Mouse (Mus musculus) heart, adult 2 months (tissue): ENCODE measurements around the gene Ttc19. TPM values are rescaled to one million over a fixed set of nuclear protein-coding genes. Genes with fewer than 3 reads are reported as not detected.
A peak's percentile ranks its signal among the peaks of the same experiment; 100 is the strongest.
"Not testable (repeated sequence)": the region's sequence is repeated elsewhere in the genome, so short reads cannot be mapped to it uniquely, and the experiment has no call there.

Experiments
- DNase-seq, 2 experiments: peaks; one replicate each; pipeline ENCODE4 v3.0.0; 2021
- H3K27ac ChIP-seq: fragments of 200-600 bp; 2 replicates; pipeline ENCODE4 v1.8.1; 2022
- H3K27me3 ChIP-seq: fragments of 200-500 bp; 2 replicates; pipeline ENCODE4 v1.6.1; 2012; ENCODE audit warnings: mild to moderate bottlenecking, low read length, inconsistent platforms, mixed read lengths; ENCODE audit not compliant: control insufficient read depth, insufficient read depth
- H3K36me3 ChIP-seq: fragments of 200-500 bp; 2 replicates; pipeline ENCODE4 v1.6.1; 2012; ENCODE audit warnings: low read length, inconsistent platforms; ENCODE audit not compliant: control insufficient read depth, insufficient read depth
- H3K4me1 ChIP-seq: fragments of 200-500 bp; 2 replicates; pipeline ENCODE4 v1.6.1; 2011; ENCODE audit warnings: low read length; ENCODE audit not compliant: control insufficient read depth, insufficient read depth
- H3K4me3 ChIP-seq: fragments of 200-600 bp; 2 replicates; pipeline ENCODE4 v1.8.1; 2022
- H3K79me2 ChIP-seq: fragments of 200-500 bp; replicated peaks from 2 replicates; pipeline ENCODE4 v1.6.1; 2012; ENCODE audit warnings: mild to moderate bottlenecking, inconsistent platforms, low read length, moderate library complexity, mixed read lengths; ENCODE audit not compliant: control insufficient read depth, insufficient read depth
- H3K9ac ChIP-seq: fragments of 200-500 bp; 2 replicates; pipeline ENCODE4 v1.6.1; 2012; ENCODE audit warnings: low read depth, mild to moderate bottlenecking, control low read depth, inconsistent platforms, low read length, mixed read lengths
- CTCF ChIP-seq: fragments of 200-600 bp; IDR thresholded peaks from 2 replicates; pipeline ENCODE4 v1.8.1; 2022; ENCODE audit warnings: antibody characterized with exemption, mild to moderate bottlenecking, moderate library complexity
- EP300 ChIP-seq: fragments of 200-500 bp; IDR thresholded peaks from 2 replicates; pipeline ENCODE4 v1.6.1; 2011; ENCODE audit warnings: low read depth, low read length, control low read depth; ENCODE audit not compliant: insufficient read depth
- POLR2A ChIP-seq: fragments of 200-500 bp; IDR thresholded peaks from 2 replicates; pipeline ENCODE4 v1.6.1; 2011; ENCODE audit warnings: mild to moderate bottlenecking, low read depth, low read length, control low read depth; ENCODE audit not compliant: insufficient read depth
- WGBS: fragments of 180-500 bp; shearing (Covaris S2); methylation state at CpG from one replicate; pipeline ENCODE4 v1.1.7; 2018; 5-methylcytosine and 5-hydroxymethylcytosine counted together
- intact Hi-C: fragments of 180-260 bp; cut with DNase I; formaldehyde crosslinking; loops from one replicate; pipeline ENCODE4 v1.15.1; 2025
- polyA plus RNA-seq: library from polyadenylated mRNA; depleted of rRNA; stranded (reverse); fragments of >200 nt; gene quantifications from 2 replicates; pipeline ENCODE4 v1.2.3, GENCODE M21; 2012
- total RNA-seq, 2 experiments: library from RNA; stranded (reverse); gene quantifications; 2 replicates each; pipeline ENCODE4 v1.2.3; 2021

Ttc19 gene
- total and polyA plus RNA-seq, 3 experiments, result 13.7 to 43.5 (median 39.9) TPM

- DNase-seq, result no peak
- intact Hi-C loops, result no loop called here
- Histone ChIP-seq H3K4me3 (no peak overlapping the region), H3K9ac (no peak overlapping the region), H3K27ac (no peak overlapping the region), H3K79me2 (no peaks in the 10 kb centered on the region), H3K4me1 (no peaks in the 10 kb centered on the region), H3K27me3 (no peaks in the 10 kb centered on the region), H3K36me3 (no peaks in the 10 kb centered on the region)
- 59% methylated on average over 5 of the region's 5 CpGs for WGBS
- TF ChIP-seq POLR2A (no peak), CTCF (no peak), EP300 (no peak)
These were observed 10.4 kb upstream of the Ttc19 start for GRCm38 (mm10) chr11:62270851-62271250.

- H3K9ac ChIP-seq, result no peak overlapping the region
- no peak overlapping the region for H3K4me3 ChIP-seq
- intact Hi-C loops, result no loop called here
- WGBS, result 56% methylated on average over 8 of the region's 8 CpGs
- H3K79me2 ChIP-seq, result no peaks in the 10 kb centered on the region
- no peak for DNase-seq
- H3K27ac ChIP-seq, result no peak overlapping the region
- H3K4me1 ChIP-seq, result no peaks in the 10 kb centered on the region
- TF ChIP-seq EP300 (no peak), POLR2A (no peak), CTCF (no peak)
- peaks cover 2% of the 10 kb centered on the region; the same call in 1 of the 2 replicates for H3K36me3 ChIP-seq
- H3K27me3 ChIP-seq, result no peaks in the 10 kb centered on the region
These were observed 4.2 kb upstream of the Ttc19 start for GRCm38 (mm10) chr11:62277086-62277485.

- peak; percentile 50 to 70 for DNase-seq
- H3K27ac ChIP-seq, result no peak overlapping the region
- no peak overlapping the region for H3K4me3 ChIP-seq
- no peaks in the 10 kb centered on the region for H3K4me1 ChIP-seq
- peaks cover 3% of the 10 kb centered on the region; the same call in 1 of the 2 replicates for H3K36me3 ChIP-seq
- no peak overlapping the region for H3K9ac ChIP-seq
- H3K27me3 ChIP-seq, result no peaks in the 10 kb centered on the region
- TF ChIP-seq EP300, result no peak
- peak; percentile 75 for TF ChIP-seq CTCF
- no peak for TF ChIP-seq POLR2A
- no peaks in the 10 kb centered on the region for H3K79me2 ChIP-seq
- whole genome bisulfite sequencing, result 14% methylated on average over 5 of the region's 5 CpGs
- intact Hi-C loops, result no loop called here
These were observed 3.2 kb upstream of the Ttc19 start for GRCm38 (mm10) chr11:62278027-62278426.

GRCm38 (mm10) chr11:62281601-62281997 is 326 bp downstream of the Ttc19 start:
- Histone ChIP-seq H3K9ac (peak overlapping the region; percentile 95), H3K4me3 (peak overlapping the region; percentile 76), H3K27me3 (no peaks in the 10 kb centered on the region), H3K4me1 (no peaks in the 10 kb centered on the region), H3K36me3 (peaks cover 3% of the 10 kb centered on the region), H3K27ac (peak overlapping the region; percentile 85), H3K79me2 (no peaks in the 10 kb centered on the region)
- 2% methylated on average over 56 of the region's 57 CpGs for WGBS
- intact Hi-C loops, result loop anchor here (2.0 kb wide), 1 partner anchor 331 kb away; no protein-coding TSS in a partner anchor
- no peak for DNase-seq
- no peak for TF ChIP-seq POLR2A
- TF ChIP-seq CTCF, result no peak
- no peak for TF ChIP-seq EP300

- H3K4me3 ChIP-seq, H3K36me3 ChIP-seq, H3K27ac ChIP-seq, H3K9ac ChIP-seq, H3K27me3 ChIP-seq, DNase-seq, intact Hi-C loops, H3K79me2 ChIP-seq, H3K4me1 ChIP-seq: not testable (repeated sequence)
- 92% methylated on average over 3 of the region's 3 CpGs for WGBS
These were observed 2.7 kb downstream of the Ttc19 start for GRCm38 (mm10) chr11:62284020-62284419.

- H3K79me2 ChIP-seq, result no peaks in the 10 kb centered on the region
- H3K27me3 ChIP-seq, result no peaks in the 10 kb centered on the region
- peaks cover 3% of the 10 kb centered on the region for H3K36me3 ChIP-seq
- no peak overlapping the region for H3K4me3 ChIP-seq
- no peak for TF ChIP-seq EP300
- TF ChIP-seq CTCF, result no peak
- no peak for TF ChIP-seq POLR2A
- DNase-seq, result no peak
- H3K9ac ChIP-seq, result no peak overlapping the region
- intact Hi-C loops, result no loop called here
- no peaks in the 10 kb centered on the region for H3K4me1 ChIP-seq
- 91% methylated on average over 8 of the region's 8 CpGs for WGBS
- H3K27ac ChIP-seq, result no peak overlapping the region
These were observed 3.7 kb downstream of the Ttc19 start for GRCm38 (mm10) chr11:62285020-62285419.

GRCm38 (mm10) chr11:62287700-62288099 is 6.4 kb downstream of the Ttc19 start:
- no peak overlapping the region for H3K4me3 ChIP-seq
- TF ChIP-seq EP300 (no peak), CTCF (no peak), POLR2A (no peak)
- DNase-seq, result no peak
- intact Hi-C loops, result no loop called here
- no peak overlapping the region for H3K27ac ChIP-seq
- H3K79me2 ChIP-seq, result no peaks in the 10 kb centered on the region
- H3K4me1 ChIP-seq, result no peaks in the 10 kb centered on the region
- H3K36me3 ChIP-seq, result no peaks in the 10 kb centered on the region; the same call in 1 of the 2 replicates
- WGBS, result 100% methylated on average over 1 of the region's 1 CpGs
- no peaks in the 10 kb centered on the region for H3K27me3 ChIP-seq
- no peak overlapping the region for H3K9ac ChIP-seq
